Mouse (Mus musculus): Measurements from ENCODE around the gene Fstl4.

Fstl4 gene

DNA sequence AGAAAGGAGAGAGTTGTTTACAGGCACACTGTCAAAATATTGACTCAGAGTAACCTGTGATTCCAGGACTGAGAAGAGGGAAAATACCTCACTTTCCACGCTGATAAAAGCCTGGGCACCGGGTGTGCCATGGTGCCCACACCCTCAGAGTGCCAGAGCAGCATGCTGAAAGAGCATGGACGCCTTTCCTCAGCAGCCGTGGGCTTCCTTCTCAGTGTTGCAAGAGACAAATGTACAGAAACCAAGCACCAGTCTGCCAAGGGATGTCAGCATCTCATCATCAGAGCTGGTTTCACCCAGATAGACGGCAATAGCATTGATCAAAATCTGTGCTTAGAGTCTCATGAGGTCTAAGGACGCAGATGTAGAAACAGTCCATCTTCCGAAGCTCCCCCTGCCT, 125.7 kb downstream of the Fstl4 start:
- DNase-seq (ENCODE audit: extremely low spot score, low read depth, low spot score) = no peak

DNA sequence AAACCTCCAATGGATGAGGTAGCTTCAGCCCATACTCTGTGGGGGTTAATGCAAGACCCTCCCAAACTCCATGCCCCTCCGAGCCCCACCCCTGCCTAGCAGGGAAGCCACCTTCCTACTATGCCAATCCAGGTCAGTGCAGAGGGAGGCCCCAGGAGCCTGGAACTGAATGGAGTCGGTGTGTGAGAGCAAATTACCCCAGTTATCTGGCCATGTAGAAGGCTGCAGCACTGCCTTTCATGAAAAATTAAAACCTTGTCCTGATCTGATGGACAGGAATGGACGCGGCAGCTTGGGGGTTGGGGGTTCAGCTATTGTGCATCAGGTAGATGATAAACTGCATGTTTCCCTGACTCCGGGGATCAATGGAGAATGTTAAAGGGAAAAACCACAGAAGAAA, 139.7 kb downstream of the Fstl4 start:
- DNase-seq (ENCODE audit: extremely low spot score, low read depth, low spot score) = no peak

- no peak for DNase-seq (ENCODE audit: extremely low spot score, low read depth, low spot score)
Observed at GRCm38 (mm10) chr11:52910788-52911187, 146.4 kb downstream of the Fstl4 start.

DNA sequence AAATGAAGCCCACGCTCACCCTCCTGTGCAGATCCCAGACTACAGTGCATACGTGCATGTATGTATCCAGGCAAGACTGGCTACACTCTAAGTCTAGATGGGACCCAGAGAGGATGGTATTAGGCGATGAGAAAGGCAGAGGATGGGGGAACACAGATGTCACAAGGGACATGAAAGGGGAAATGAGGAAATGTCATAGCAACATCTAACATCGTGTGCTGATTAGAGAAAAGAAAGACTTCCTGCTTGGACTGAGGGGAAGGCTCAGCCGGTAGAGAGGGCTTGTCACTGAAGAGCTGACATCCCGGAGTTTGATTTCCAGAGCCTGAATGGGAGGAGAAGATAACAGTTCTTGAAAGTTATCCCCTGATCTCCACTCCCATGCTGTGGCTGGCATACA, 150.0 kb downstream of the Fstl4 start:
- no peak for DNase-seq (ENCODE audit: extremely low spot score, low read depth, low spot score)

DNA sequence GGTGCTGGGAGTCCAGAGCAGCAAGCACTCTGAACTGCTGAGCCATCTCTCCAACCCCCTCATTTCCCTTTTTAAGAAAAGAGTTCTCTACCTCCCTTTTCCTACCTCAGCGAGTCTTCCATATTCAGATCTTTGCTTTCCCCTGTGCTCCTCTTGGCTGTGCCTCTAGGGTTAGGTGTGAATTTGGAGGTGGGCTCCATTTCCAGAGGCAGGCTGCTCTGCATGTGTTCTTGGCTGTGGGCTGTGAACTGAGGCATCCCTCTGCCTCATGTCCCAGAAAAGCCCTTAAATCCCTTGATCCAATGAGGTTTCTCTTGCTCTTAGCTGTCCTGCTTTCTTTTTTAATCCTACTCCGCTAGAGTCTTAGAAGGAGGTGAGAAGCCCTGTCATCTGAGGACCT, 151.2 kb downstream of the Fstl4 start:
- DNase-seq (ENCODE audit: extremely low spot score, low read depth, low spot score) = no peak

DNA sequence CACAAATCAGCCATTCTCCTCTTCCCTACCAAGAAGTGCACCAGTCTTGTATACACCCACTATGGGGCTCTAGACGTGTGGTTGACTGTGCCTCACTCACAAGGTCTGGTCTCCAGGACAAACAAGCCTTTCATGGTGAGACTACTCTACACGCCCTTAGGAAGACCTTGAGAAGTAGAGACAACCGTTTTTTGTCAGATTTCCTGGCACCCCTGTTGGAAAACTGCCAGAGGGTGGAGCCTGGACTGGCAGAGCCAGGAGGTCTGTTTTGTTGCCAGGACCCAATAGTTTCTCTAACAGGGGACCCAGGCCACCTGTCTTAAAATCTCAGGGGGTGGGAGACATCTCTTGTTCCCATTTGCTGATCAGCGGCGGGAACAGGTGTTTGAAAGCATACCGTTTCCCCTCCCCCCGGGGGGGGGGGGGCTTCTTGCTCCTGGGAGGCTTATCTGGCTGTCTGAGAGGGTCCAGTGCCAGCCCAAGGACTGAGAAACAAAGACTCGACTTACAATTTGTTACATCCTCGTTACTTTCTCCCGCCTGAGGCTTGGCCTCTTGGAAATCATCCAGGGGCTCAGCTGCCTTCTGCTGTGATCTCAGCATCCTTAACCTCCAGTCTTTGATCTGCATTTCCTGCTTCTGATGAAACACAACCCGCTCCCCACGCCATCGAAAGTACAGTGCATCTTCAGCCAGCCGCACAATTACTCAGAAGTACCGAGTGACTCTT, 155.0 kb downstream of the Fstl4 start:
- no peak for DNase-seq (ENCODE audit: extremely low spot score, low read depth, low spot score)

- no peak for DNase-seq (ENCODE audit: extremely low spot score, low read depth, low spot score)
Observed at GRCm38 (mm10) chr11:52924196-52924595, 159.8 kb downstream of the Fstl4 start.

GRCm38 (mm10) chr11:52928321-52928720, 163.9 kb downstream of the Fstl4 start:
- no peak for DNase-seq (ENCODE audit: extremely low spot score, low read depth, low spot score)

- DNase-seq (ENCODE audit: extremely low spot score, low read depth, low spot score) = no peak
Observed at GRCm38 (mm10) chr11:52939336-52940070, 175.1 kb downstream of the Fstl4 start.

DNA sequence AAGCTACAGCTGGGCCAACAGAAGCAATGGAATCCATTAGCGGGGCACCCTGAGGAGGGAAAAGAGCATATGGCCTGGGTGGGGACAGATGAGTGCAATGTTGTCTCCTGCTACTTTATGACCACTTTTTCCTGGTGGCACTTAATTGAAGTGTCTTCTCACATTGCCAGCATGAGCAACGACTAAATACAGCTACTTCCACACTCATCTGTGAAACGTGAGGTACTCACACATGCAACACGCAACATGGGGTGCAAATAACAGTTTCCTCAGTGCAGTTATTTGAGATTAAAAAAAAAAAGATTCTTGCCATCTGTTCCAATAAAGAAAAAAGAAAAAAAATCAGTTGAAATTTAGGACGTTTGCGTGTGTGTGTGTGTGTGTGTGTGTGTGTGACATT, 178.5 kb downstream of the Fstl4 start:
- DNase-seq (ENCODE audit: extremely low spot score, low read depth, low spot score) = no peak

- no peak for DNase-seq (ENCODE audit: extremely low spot score, low read depth, low spot score)
Observed at GRCm38 (mm10) chr11:52954995-52955394, 190.6 kb downstream of the Fstl4 start.

DNA sequence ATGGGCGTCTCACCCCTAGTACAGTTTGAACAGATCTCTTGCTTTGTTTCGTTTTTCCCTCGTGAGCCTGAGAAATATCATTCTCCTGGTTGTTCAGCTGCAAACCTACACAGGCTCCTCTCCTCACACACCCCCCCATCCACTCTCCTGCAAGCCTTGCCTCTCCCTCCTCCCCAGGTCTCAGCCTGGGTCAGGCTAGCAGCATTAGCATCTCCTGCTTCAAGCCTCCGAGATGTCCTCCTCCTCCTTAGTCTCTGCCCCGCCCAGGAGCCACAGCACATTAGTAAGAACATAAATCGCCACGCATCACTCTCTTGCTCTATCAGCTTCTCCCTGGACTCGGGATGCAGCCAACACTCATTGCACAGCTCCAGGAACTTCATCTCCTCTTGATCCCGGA, 204.4 kb downstream of the Fstl4 start:
- no peak for DNase-seq (ENCODE audit: extremely low spot score, low read depth, low spot score)

GRCm38 (mm10) chr11:52970396-52970795, 206.0 kb downstream of the Fstl4 start:
- DNase-seq (ENCODE audit: extremely low spot score, low read depth, low spot score) = no peak

DNA sequence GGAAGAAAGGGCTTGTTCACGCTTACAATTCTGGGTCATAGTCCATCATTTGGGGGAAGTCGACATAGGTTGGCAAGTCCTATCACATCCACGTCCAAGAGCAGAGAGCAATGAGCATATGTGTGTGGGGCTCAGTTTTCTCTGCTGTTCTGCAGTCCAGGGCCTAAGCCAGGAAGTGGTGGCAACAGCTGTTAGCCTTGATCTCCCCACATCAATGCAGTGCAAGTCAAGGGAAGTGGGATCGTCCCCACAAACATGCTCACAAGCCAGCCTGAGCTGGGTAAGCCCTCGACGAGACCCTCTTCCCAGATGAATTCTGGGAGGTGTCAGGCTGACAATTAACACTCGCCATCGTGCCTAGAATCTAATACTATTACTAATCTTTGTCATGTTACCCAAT, 222.6 kb downstream of the Fstl4 start:
- DNase-seq (ENCODE audit: extremely low spot score, low read depth, low spot score) = no peak

GRCm38 (mm10) chr11:52994688-52995087, 230.3 kb downstream of the Fstl4 start:
- no peak for DNase-seq (ENCODE audit: extremely low spot score, low read depth, low spot score)

- DNase-seq (ENCODE audit: extremely low spot score, low read depth, low spot score) = no peak
Observed at GRCm38 (mm10) chr11:52996434-52997093, 232.1 kb downstream of the Fstl4 start.

DNA sequence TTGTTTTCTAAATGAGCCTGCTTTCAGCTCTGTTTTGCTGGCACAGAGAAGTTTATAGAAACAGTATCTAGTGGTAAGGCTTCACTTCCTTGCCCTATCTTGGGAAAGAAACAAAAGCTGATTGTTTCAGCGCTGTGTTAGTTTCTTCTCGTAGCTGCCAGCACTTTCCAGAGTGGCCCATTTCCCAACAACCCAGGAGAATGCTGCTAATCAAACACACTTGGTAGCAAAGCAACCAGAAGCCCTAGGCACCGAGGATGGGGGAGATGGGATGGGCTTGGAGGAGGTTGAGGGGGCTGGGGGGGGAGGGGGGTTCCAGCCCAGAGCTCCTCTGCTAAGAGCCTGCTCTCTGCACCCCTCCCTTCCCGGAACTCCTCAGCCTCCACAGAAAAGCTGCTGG, 233.0 kb downstream of the Fstl4 start:
- DNase-seq (ENCODE audit: extremely low spot score, low read depth, low spot score) = no peak

DNA sequence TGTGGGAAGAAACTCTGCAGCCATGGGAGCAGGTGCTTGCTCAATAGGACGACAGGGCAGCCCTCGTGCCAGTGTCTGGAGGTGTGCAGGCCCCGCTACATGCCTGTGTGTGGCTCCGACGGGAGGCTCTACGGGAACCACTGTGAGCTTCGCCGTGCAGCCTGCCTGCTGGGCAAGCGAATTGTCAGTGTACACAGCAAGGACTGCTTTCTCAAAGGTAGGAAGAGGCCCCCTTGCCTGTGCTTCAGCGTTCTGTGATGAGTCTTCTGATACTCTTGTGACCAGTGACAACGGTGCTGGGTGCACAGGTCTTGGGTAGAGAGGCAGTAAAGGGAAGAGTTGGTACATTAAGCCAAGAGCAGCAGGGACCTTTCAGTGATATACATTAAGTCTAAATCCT, 235.8 kb downstream of the Fstl4 start:
- DNase-seq (ENCODE audit: extremely low spot score, low read depth, low spot score) = no peak

DNA sequence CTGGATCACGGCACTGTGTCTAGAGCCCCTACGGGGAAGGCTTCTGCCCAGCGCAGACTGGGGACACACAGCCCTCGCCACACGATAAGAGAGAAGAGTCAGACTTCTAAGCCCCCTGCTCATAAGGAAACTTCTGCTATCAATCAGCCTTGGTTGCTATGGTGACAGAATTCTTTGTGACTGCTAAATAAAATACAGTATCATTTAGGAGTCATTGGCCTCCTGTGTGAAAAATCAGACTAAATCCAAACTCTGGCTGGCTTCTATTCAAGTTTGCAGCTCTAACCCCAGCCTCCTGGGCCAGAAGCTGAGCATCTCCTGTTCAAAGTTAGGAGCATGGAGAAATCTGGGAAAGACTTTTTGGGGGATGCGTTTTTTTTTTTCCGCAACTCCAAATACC, 238.9 kb downstream of the Fstl4 start:
- DNase-seq (ENCODE audit: extremely low spot score, low read depth, low spot score) = no peak

GRCm38 (mm10) chr11:53003811-53004210, 239.4 kb downstream of the Fstl4 start:
- no peak for DNase-seq (ENCODE audit: extremely low spot score, low read depth, low spot score)

- DNase-seq (ENCODE audit: extremely low spot score, low read depth, low spot score) = no peak
Observed at GRCm38 (mm10) chr11:53009597-53009996, 245.2 kb downstream of the Fstl4 start.

- DNase-seq (ENCODE audit: extremely low spot score, low read depth, low spot score) = no peak
Observed at GRCm38 (mm10) chr11:53011996-53012505, 247.6 kb downstream of the Fstl4 start.
